Mouse (Mus musculus): Measurements from ENCODE around the gene Lrrc4. TPM values are rescaled to one million over a fixed set of nuclear protein-coding genes. Genes with fewer than 3 reads are reported as not detected.

The Lrrc4 gene
- polyA plus RNA-seq, 1 experiment from 2014 or later, result 0.22 TPM

DNA sequence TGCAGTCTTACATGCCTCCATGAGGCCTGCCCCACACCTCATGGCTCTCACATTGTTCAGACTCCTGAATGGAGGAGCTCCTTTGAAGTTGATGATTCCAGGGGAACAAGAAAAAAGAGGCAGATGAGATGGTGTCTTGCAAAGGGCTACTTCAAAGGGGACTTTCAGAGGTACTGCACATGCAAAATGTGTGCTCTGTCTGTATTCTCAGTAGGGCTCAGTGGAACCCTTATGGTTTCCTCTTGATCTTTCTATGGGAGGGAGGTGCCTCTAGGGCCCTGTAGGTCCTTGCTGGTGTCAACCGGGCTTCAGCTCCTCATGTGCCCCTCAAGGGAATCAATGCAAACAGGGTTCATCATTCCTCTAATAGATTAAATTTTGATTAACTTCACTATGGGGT, 159.2 kb downstream of the Lrrc4 start:
- Histone ChIP-seq H3K9ac (ENCODE audit: low read length) (no peak overlapping the region), H3K27ac (ENCODE audit: low read length) (no peak overlapping the region), H3K9me3 (replicated peaks; ENCODE audit: control insufficient read depth, low read length) (no peaks in the 10 kb centered on the region), H3K36me3 (ENCODE audit: control insufficient read depth, insufficient read depth) (0 out of 2 replicates have a peak, but pooled peaks cover 4% of the 10 kb centered on the region), H3K27me3 (ENCODE audit: control insufficient read depth, insufficient read depth, low read length) (no peaks in the 10 kb centered on the region), H3K4me3 (ENCODE audit: low read length) (no peak overlapping the region), H3K4me2 (ENCODE audit: low read depth, low read length) (no peak overlapping the region), H3K4me1 (ENCODE audit: control insufficient read depth, insufficient read depth, low read length) (no peaks in the 10 kb centered on the region)
- ATAC-seq (replicated peaks; ENCODE audit: extremely low read depth, insufficient read depth, low FRiP score), result no peak
- 97% methylated on average over 1 of the region's 1 CpGs for WGBS

DNA sequence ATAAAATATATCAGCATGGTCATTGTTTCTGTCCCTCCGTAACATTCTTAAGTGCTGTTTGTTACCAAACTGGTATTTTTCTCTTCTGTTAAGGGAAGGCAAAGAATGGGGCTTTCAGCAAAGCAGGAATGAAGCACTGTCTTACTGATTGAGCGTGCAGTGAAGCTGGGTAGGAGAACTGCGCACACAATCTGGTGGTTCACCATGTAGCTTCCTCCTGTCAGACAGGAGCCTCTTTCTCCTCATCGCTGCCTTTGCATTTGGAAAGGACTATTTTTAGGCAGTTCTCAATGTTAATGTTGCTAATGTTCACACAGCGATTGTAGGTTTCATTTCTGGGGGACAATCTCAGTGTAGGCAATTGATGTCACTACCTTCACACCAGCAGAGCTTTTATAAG, 162.3 kb downstream of the Lrrc4 start:
- Histone ChIP-seq H3K4me2 (ENCODE audit: low read depth, low read length) (no peak overlapping the region), H3K9me3 (replicated peaks; ENCODE audit: control insufficient read depth, low read length) (no peaks in the 10 kb centered on the region), H3K36me3 (ENCODE audit: control insufficient read depth, insufficient read depth) (0 out of 2 replicates have a peak, but pooled peaks cover 4% of the 10 kb centered on the region), H3K4me1 (ENCODE audit: control insufficient read depth, insufficient read depth, low read length) (no peaks in the 10 kb centered on the region), H3K27me3 (ENCODE audit: control insufficient read depth, insufficient read depth, low read length) (no peaks in the 10 kb centered on the region), H3K9ac (ENCODE audit: low read length) (no peak overlapping the region), H3K4me3 (ENCODE audit: low read length) (no peak overlapping the region), H3K27ac (ENCODE audit: low read length) (no peak overlapping the region)
- no peak for ATAC-seq (replicated peaks; ENCODE audit: extremely low read depth, insufficient read depth, low FRiP score)
- 94% methylated on average over 5 of the region's 5 CpGs for WGBS

DNA sequence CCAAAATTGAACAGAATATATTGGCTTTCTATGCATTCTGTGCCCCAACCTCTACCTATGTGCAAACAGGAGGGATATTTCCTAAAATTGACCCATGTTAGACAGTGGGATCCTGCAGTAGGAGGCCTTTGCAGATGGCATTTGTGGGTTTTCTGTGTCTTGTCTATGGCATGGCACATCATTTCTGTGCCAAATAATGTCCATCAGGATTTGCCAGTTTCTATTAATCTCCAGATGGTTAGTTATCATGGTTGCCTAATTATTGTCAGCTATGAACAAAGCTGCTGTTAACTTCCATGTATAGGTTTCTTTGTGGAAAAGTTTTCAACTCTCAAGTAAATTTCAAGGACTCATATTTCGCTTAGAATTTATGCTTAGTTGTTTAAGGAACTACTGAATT, 164.0 kb downstream of the Lrrc4 start:
- Histone ChIP-seq H3K4me3 (ENCODE audit: low read length) (no peak overlapping the region), H3K27ac (ENCODE audit: low read length) (no peak overlapping the region), H3K36me3 (ENCODE audit: control insufficient read depth, insufficient read depth) (0 out of 2 replicates have a peak, but pooled peaks cover 4% of the 10 kb centered on the region), H3K4me1 (ENCODE audit: control insufficient read depth, insufficient read depth, low read length) (no peaks in the 10 kb centered on the region), H3K27me3 (ENCODE audit: control insufficient read depth, insufficient read depth, low read length) (no peaks in the 10 kb centered on the region), H3K9ac (ENCODE audit: low read length) (no peak overlapping the region), H3K4me2 (ENCODE audit: low read depth, low read length) (no peak overlapping the region), H3K9me3 (replicated peaks; ENCODE audit: control insufficient read depth, low read length) (no peaks in the 10 kb centered on the region)
- WGBS, result 94% methylated on average over 1 of the region's 1 CpGs
- ATAC-seq (replicated peaks; ENCODE audit: extremely low read depth, insufficient read depth, low FRiP score), result no peak

DNA sequence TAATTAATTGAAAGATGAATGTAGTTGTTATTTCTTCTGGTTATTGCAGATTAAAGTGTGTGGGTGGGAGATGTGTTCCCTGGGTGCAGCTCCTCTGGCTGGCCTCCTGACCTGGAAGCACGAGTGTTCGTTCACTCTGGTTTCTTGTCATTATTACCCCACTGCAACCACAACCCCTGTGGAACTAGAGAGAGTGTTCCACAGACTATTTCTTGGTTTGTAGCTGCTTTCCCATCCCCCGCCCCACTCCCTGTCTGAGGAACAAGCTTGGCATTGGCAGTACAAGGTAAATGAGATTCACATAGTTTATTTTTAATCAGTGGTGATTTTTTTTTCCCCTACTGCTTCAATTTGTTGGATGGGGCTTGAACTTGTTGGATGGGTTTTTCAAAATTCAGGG, 166.8 kb downstream of the Lrrc4 start:
- ATAC-seq (replicated peaks; ENCODE audit: extremely low read depth, insufficient read depth, low FRiP score), result no peak
- Histone ChIP-seq H3K9ac (ENCODE audit: low read length) (no peak overlapping the region), H3K27me3 (ENCODE audit: control insufficient read depth, insufficient read depth, low read length) (no peaks in the 10 kb centered on the region), H3K27ac (ENCODE audit: low read length) (no peak overlapping the region), H3K36me3 (ENCODE audit: control insufficient read depth, insufficient read depth) (peaks cover 7% of the 10 kb centered on the region), H3K9me3 (replicated peaks; ENCODE audit: control insufficient read depth, low read length) (no peaks in the 10 kb centered on the region; the same call in 1 of the 2 replicates), H3K4me2 (ENCODE audit: low read depth, low read length) (no peak overlapping the region), H3K4me1 (ENCODE audit: control insufficient read depth, insufficient read depth, low read length) (no peaks in the 10 kb centered on the region), H3K4me3 (ENCODE audit: low read length) (no peak overlapping the region)
- WGBS, result 92% methylated on average over 3 of the region's 3 CpGs

DNA sequence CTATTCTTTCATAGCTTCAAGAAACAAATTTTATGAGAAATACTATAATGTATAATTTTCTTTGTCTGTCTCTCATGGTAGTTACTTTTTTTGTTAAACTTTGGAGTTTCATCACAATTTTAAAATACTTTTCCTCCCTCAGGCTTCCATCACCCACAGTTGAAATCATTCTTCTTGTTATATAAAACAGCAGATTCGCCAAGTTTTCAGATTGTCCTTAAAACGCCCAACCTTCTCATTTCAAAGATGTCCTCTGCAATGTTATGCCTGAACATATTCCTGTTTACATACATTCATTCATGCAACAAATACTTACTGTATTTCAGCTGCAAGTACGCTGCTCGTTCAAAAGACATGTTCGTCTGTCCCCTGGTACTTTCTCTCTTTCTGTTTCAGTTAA, 167.9 kb downstream of the Lrrc4 start:
- ATAC-seq (replicated peaks; ENCODE audit: extremely low read depth, insufficient read depth, low FRiP score), result no peak
- Histone ChIP-seq H3K9me3 (replicated peaks; ENCODE audit: control insufficient read depth, low read length) (no peaks in the 10 kb centered on the region; the same call in 1 of the 2 replicates), H3K27ac (ENCODE audit: low read length) (no peak overlapping the region), H3K4me1 (ENCODE audit: control insufficient read depth, insufficient read depth, low read length) (no peaks in the 10 kb centered on the region), H3K4me2 (ENCODE audit: low read depth, low read length) (no peak overlapping the region), H3K4me3 (ENCODE audit: low read length) (no peak overlapping the region), H3K9ac (ENCODE audit: low read length) (no peak overlapping the region), H3K27me3 (ENCODE audit: control insufficient read depth, insufficient read depth, low read length) (no peaks in the 10 kb centered on the region), H3K36me3 (ENCODE audit: control insufficient read depth, insufficient read depth) (peaks cover 3% of the 10 kb centered on the region)
- WGBS, result 92% methylated on average over 5 of the region's 5 CpGs

DNA sequence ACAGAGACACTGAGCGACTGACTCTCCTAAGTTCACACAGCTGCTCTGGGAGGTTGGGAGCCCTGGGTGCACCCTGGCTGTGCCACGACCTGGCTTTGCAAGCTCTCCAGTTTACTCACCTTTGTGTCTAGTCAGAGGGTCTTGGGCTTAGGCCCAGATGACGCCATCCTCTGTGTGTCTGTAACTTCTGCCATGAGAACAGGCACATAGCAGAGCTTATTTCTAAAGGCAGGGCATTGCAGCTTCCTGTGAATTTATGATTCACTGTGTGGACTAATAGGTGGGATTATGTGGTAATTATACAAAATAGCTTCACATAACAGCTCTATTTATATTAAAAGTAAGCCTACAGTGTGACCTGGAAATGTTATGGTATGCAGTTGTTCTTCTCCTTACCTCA, 168.5 kb downstream of the Lrrc4 start:
- no peaks in the 10 kb centered on the region for H3K27me3 ChIP-seq (ENCODE audit: control insufficient read depth, insufficient read depth, low read length)
- H3K4me1 ChIP-seq (ENCODE audit: control insufficient read depth, insufficient read depth, low read length), result no peaks in the 10 kb centered on the region
- no peaks in the 10 kb centered on the region; the same call in 1 of the 2 replicates for H3K9me3 ChIP-seq (replicated peaks; ENCODE audit: control insufficient read depth, low read length)
- H3K36me3 ChIP-seq (ENCODE audit: control insufficient read depth, insufficient read depth), result peaks cover 3% of the 10 kb centered on the region
- H3K9ac ChIP-seq (ENCODE audit: low read length), result no peak overlapping the region
- no peak overlapping the region for H3K4me2 ChIP-seq (ENCODE audit: low read depth, low read length)
- WGBS, result 84% methylated on average over 3 of the region's 3 CpGs
- no peak for ATAC-seq (replicated peaks; ENCODE audit: extremely low read depth, insufficient read depth, low FRiP score)
- H3K4me3 ChIP-seq (ENCODE audit: low read length), result no peak overlapping the region
- H3K27ac ChIP-seq (ENCODE audit: low read length), result no peak overlapping the region

DNA sequence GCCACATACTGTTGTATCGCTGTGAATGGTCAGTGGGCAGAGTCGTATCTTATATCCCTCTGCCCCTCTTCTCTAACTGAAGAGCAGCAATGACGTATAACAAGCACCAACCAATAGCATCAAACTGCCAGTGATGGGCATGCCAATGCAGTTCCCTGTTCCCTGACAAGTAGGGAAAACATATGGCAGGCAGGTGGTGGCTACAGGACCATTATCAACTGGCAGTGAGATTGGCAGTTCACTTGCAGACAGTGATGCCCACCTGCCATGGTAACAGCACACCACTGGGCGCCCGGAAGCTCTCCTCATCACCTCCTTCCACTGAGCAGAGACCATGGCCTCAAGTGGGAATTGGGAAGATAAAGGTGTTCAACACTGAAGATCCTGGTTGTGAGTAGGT, 175.0 kb downstream of the Lrrc4 start:
- peaks cover 2% of the 10 kb centered on the region for H3K36me3 ChIP-seq (ENCODE audit: control insufficient read depth, insufficient read depth)
- no peak overlapping the region for H3K4me3 ChIP-seq (ENCODE audit: low read length)
- H3K27ac ChIP-seq (ENCODE audit: low read length), result no peak overlapping the region
- no peak overlapping the region for H3K9ac ChIP-seq (ENCODE audit: low read length)
- H3K27me3 ChIP-seq (ENCODE audit: control insufficient read depth, insufficient read depth, low read length), result no peaks in the 10 kb centered on the region
- ATAC-seq (replicated peaks; ENCODE audit: extremely low read depth, insufficient read depth, low FRiP score), result no peak
- WGBS, result 95% methylated on average over 5 of the region's 5 CpGs
- no peaks in the 10 kb centered on the region for H3K4me1 ChIP-seq (ENCODE audit: control insufficient read depth, insufficient read depth, low read length)
- H3K9me3 ChIP-seq (replicated peaks; ENCODE audit: control insufficient read depth, low read length), result no peaks in the 10 kb centered on the region; the same call in 1 of the 2 replicates
- no peak overlapping the region for H3K4me2 ChIP-seq (ENCODE audit: low read depth, low read length)

DNA sequence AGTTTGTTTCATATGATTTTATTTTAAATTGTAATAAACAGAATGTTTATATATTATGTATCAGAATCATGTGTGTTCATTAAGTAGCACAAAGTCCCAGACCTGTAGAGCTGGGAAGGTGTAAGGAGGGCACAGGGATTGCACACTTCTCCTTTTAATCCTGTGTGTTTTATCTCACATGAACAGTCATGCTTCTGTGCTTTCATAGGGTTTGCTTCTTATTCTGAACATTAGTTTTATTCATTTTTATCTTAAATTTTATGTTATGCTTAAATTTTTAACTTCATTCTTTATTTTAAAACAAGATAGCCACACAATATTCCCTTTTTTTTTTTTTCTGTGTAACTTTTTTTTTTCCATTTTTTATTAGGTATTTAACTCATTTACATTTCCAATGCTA, 186.3 kb downstream of the Lrrc4 start:
- no peak for ATAC-seq (replicated peaks; ENCODE audit: extremely low read depth, insufficient read depth, low FRiP score)
- H3K27me3 ChIP-seq (ENCODE audit: control insufficient read depth, insufficient read depth, low read length), result no peaks in the 10 kb centered on the region
- no peaks in the 10 kb centered on the region for H3K9me3 ChIP-seq (replicated peaks; ENCODE audit: control insufficient read depth, low read length)
- no peak overlapping the region for H3K27ac ChIP-seq (ENCODE audit: low read length)
- no peaks in the 10 kb centered on the region for H3K36me3 ChIP-seq (ENCODE audit: control insufficient read depth, insufficient read depth)
- no peak overlapping the region for H3K4me2 ChIP-seq (ENCODE audit: low read depth, low read length)
- 0 out of 2 replicates have a peak, but pooled peaks cover 3% of the 10 kb centered on the region for H3K4me1 ChIP-seq (ENCODE audit: control insufficient read depth, insufficient read depth, low read length)
- no peak overlapping the region for H3K9ac ChIP-seq (ENCODE audit: low read length)
- H3K4me3 ChIP-seq (ENCODE audit: low read length), result no peak overlapping the region

DNA sequence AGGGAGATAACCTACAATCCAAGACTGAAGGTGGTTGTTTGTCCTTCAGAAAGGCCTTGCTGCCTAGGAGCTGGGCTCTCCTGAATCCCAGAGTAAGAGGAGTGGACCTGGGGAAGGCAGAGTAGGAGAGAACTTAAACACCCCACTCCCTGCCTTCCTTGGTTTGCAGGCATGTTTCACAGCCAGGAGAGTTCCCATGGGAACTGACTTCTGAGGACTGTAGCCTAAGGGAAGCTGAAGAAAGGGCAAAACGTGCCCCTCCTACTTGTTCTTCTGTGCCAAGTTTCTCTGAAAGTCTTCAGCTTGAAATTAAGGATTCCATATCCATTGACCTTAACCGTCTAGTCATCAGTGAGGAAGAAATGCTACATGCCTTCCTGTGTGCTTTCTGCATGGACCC, 188.6 kb downstream of the Lrrc4 start:
- ATAC-seq (replicated peaks; ENCODE audit: extremely low read depth, insufficient read depth, low FRiP score), result no peak
- Histone ChIP-seq H3K4me3 (ENCODE audit: low read length) (no peak overlapping the region), H3K36me3 (ENCODE audit: control insufficient read depth, insufficient read depth) (no peaks in the 10 kb centered on the region), H3K4me2 (ENCODE audit: low read depth, low read length) (no peak overlapping the region), H3K27ac (ENCODE audit: low read length) (no peak overlapping the region), H3K9me3 (replicated peaks; ENCODE audit: control insufficient read depth, low read length) (no peaks in the 10 kb centered on the region), H3K27me3 (ENCODE audit: control insufficient read depth, insufficient read depth, low read length) (no peaks in the 10 kb centered on the region), H3K9ac (ENCODE audit: low read length) (no peak overlapping the region), H3K4me1 (ENCODE audit: control insufficient read depth, insufficient read depth, low read length) (0 out of 2 replicates have a peak, but pooled peaks cover 3% of the 10 kb centered on the region)
- 60% methylated on average over 2 of the region's 2 CpGs for WGBS

DNA sequence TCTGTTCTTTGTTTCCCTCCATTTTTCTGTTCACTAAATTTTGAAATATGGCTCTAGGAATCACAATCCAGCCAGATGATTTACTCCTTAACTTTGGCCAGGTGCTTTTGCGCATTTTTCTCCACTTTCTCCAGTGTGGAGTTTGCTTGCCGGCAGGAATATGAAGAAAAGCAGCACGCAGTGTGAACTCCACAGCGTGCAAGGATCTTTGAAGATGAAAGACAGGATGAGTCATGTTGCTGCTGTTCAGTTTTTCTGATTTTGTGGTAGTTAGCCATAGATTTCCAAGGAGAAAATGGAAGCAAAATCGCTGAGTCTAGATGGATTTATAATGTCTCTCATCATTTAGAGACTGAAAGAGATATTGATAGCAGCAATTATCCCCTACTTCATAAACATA, 191.5 kb downstream of the Lrrc4 start:
- Histone ChIP-seq H3K36me3 (ENCODE audit: control insufficient read depth, insufficient read depth) (no peaks in the 10 kb centered on the region), H3K9me3 (replicated peaks; ENCODE audit: control insufficient read depth, low read length) (no peaks in the 10 kb centered on the region), H3K4me3 (ENCODE audit: low read length) (no peak overlapping the region), H3K4me2 (ENCODE audit: low read depth, low read length) (no peak overlapping the region), H3K27me3 (ENCODE audit: control insufficient read depth, insufficient read depth, low read length) (no peaks in the 10 kb centered on the region), H3K4me1 (ENCODE audit: control insufficient read depth, insufficient read depth, low read length) (peaks cover 19% of the 10 kb centered on the region), H3K9ac (ENCODE audit: low read length) (no peak overlapping the region), H3K27ac (ENCODE audit: low read length) (no peak overlapping the region)
- 86% methylated on average over 5 of the region's 5 CpGs for WGBS
- ATAC-seq (replicated peaks; ENCODE audit: extremely low read depth, insufficient read depth, low FRiP score), result no peak
